Mouse (Mus musculus) stomach, postnatal 0 days (tissue): ENCODE data around the gene R3hdm1.

Experiments
- CTCF ChIP-seq: IDR thresholded peaks from 2 replicates; pipeline ENCODE4 v1.5.1; 2016; ENCODE audit warnings: antibody characterized with exemption, low read depth, mild to moderate bottlenecking, moderate library complexity
- EP300 ChIP-seq: optimal IDR thresholded peaks from 2 replicates; pipeline ENCODE3; 2016; ENCODE audit warnings: antibody characterized with exemption

DNA sequence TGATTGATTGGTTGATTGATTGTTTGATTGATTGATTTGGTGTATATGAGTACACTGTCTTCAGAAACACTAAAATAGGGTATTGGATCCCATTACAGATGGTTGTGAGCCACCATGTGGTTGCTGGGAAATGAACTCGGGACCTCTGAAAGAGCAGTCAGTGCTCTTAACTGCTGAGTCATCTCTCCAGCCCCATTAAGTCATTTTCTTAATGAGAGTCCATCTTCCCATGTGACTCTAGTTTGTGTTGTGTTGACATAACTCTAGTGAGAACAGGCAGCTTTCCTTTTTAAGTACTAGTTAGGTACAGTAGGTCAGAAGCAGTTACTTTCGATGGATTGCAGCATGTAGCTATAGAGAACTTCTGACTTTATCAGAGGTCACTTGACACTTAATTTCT lies 88.3 kb downstream of the R3hdm1 start:
- TF ChIP-seq EP300, result no peak
- no peak for TF ChIP-seq CTCF
